Mouse (Mus musculus) CD4-positive, CD25-positive, alpha-beta regulatory T cell (primary cell): ENCODE measurements around the gene Wasl. TPM values are rescaled to one million over a fixed set of nuclear protein-coding genes. Genes with fewer than 3 reads are reported as not detected.

Source experiments
- polyA plus RNA-seq: library from polyadenylated mRNA; unstranded; fragments of 100-300 nt; shearing (Covaris generic); gene quantifications from one replicate; pipeline ENCODE4 v1.2.1, GENCODE M21; 2017

Gene Wasl
- 41.1 TPM for polyA plus RNA-seq

GRCm38 (mm10) chr6:24664867-24665458 lies at the start of gene Wasl:
Gene Wasl, minus strand, starts transcription at chr6:24665009.

GRCm38 (mm10) chr6:24597500-24597899 lies 67.3 kb downstream of the Wasl start, which contains the start of gene Lmod2:
Gene Lmod2, plus strand, starts transcription at chr6:24597762.

Other genes with a start within 250 kb of the Wasl start
- gene Iqub, start 149.9 kb downstream of the Wasl start, polyA plus RNA-seq: not detected
- gene Ndufa5, start 137.0 kb downstream of the Wasl start, polyA plus RNA-seq: 150 TPM
- gene Asb15, start 136.9 kb downstream of the Wasl start, polyA plus RNA-seq: 0.04 TPM
- not detected for gene Lmod2, start 67.2 kb downstream of the Wasl start, polyA plus RNA-seq
- not detected for gene Hyal6, start 68.2 kb upstream of the Wasl start, polyA plus RNA-seq
- gene Hyal4, start 83.3 kb upstream of the Wasl start, polyA plus RNA-seq: not detected
- gene Spam1, start 126.2 kb upstream of the Wasl start, polyA plus RNA-seq: not detected
- not detected for gene Hyal5, start 193.0 kb upstream of the Wasl start, polyA plus RNA-seq